Mouse (Mus musculus): ENCODE data around the gene Doc2g. TPM values are rescaled to one million over a fixed set of nuclear protein-coding genes. Genes with fewer than 3 reads are reported as not detected.

Doc2g gene
- total RNA-seq, 2 experiments from 2014 or later = 1.9 to 2.4 TPM

- no peak for DNase-seq (ENCODE audit: low spot score in 2 of 2)
These were observed 14.4 kb upstream of the Doc2g start for GRCm38 (mm10) chr19:3988750-3989149.

- DNase-seq (ENCODE audit: low spot score in 2 of 2) = no peak
These were observed 12.3 kb upstream of the Doc2g start for GRCm38 (mm10) chr19:3990804-3991203.

DNA sequence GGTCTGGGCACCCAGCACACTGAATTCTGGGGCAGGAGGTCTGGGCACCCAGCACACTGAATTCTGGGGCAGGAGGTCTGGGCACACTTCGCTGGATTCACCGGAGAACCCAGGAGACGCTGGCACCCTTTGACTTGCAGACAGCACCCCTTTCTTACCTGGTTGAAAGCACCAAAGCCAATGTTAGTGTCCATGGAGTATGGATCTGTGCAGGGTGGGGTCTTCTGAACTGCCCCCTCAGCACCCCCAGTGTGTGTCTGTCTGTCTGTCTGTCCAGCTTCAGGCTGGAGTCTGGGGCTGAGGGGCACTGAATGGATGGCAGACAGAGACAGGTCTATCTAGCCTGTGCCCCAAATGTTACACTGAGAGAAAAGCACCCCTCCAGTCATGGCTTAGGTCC, 11.6 kb upstream of the Doc2g start:
- DNase-seq (ENCODE audit: low spot score in 2 of 2) = no peak

GRCm38 (mm10) chr19:3991966-3992365, 11.1 kb upstream of the Doc2g start:
- DNase-seq (ENCODE audit: low spot score in 2 of 2) = no peak

DNA sequence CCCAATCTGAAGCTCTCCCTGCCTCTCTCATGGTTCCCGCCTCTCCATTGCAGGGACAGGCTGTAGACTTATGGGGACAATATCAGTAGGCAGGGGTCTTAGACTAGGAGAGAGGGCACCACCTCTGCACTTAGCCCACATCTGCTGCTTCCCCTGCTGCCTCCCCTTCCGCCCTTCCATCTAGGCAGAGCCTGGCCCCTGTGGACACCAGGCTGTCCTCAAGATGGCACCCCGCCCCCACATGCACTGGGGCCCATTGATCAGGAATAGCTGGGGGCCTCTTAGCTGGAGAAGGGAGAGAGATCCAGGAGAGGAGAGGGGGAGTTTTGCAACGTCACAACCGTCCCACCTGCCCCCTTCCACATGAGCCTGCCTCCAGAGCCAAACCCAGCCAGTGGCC, 10.7 kb upstream of the Doc2g start, which contains the start of gene Tbx10:
Gene Tbx10 (plus strand): TSS at position 337 of the 400 bp plus-strand sequence.
- DNase-seq (ENCODE audit: low spot score in 2 of 2) = no peak

- DNase-seq (ENCODE audit: low spot score in 2 of 2) = no peak
These were observed 8.2 kb upstream of the Doc2g start for GRCm38 (mm10) chr19:3994932-3995331.

- no peak for DNase-seq (ENCODE audit: low spot score in 2 of 2)
These were observed 7.6 kb upstream of the Doc2g start for GRCm38 (mm10) chr19:3995505-3995904.

DNA sequence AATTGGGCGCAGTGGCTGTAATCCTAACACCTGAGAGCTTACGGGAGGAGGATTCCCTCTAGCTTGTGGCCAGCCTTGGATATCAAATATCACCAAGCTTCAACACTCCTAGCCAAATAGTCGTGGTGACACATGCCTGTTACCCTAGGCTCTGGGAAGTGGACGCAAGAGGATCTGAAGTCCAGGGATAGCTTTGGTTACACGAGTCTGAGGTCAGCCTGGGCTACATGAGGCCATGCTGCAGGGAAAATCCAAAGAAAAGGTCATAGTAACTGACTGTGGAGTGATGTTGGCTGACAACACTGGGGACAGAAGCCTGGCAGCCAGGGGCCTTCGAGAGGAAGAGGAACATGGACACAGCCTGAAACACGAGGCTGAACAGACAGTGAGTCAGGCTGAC, 7.0 kb upstream of the Doc2g start:
- no peak for DNase-seq (ENCODE audit: low spot score in 2 of 2)

- DNase-seq (ENCODE audit: low spot score in 2 of 2) = no peak
These were observed 6.4 kb upstream of the Doc2g start for GRCm38 (mm10) chr19:3996747-3997146.

DNA sequence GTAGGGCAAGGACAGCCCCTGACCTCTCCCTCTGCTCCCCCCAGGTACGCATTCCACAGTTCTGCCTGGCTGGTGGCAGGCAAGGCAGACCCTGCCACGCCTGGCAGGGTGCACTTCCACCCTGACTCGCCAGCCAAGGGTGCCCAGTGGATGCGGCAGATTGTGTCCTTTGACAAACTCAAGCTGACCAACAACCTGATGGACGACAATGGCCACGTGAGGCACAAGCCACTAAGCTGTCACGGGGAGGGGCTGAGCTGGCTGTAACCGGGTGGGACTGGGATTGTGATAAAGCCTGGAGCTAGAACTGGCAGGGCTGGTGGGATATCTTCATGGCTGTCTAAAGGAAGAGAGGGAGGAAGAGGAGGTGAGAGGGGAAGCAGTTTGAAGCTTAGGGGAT, 5.9 kb upstream of the Doc2g start:
- DNase-seq (ENCODE audit: low spot score in 2 of 2) = no peak

DNA sequence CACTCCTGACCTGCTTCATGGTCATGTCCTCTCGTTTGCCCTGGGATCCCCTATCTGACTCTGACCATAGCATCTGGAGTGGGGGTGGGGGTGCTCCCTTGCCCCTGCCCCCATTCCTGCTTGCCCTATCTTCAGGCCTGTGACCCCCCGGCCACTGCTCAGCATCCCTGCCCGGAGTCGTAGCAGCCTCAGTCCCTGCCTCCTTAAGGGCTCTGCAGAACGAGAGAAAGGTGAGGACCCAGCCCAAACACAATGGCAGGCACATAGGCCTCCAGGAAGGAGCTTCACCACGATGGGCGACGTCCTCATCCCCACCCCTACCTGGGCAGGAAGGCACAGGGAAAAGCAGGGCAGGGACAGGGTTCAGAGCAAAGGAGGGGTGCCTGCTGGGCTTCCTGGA, 4.8 kb upstream of the Doc2g start:
- DNase-seq (ENCODE audit: low spot score in 2 of 2) = no peak

- no peak for DNase-seq (ENCODE audit: low spot score in 2 of 2)
These were observed 3.9 kb upstream of the Doc2g start for GRCm38 (mm10) chr19:3999121-3999730.

DNA sequence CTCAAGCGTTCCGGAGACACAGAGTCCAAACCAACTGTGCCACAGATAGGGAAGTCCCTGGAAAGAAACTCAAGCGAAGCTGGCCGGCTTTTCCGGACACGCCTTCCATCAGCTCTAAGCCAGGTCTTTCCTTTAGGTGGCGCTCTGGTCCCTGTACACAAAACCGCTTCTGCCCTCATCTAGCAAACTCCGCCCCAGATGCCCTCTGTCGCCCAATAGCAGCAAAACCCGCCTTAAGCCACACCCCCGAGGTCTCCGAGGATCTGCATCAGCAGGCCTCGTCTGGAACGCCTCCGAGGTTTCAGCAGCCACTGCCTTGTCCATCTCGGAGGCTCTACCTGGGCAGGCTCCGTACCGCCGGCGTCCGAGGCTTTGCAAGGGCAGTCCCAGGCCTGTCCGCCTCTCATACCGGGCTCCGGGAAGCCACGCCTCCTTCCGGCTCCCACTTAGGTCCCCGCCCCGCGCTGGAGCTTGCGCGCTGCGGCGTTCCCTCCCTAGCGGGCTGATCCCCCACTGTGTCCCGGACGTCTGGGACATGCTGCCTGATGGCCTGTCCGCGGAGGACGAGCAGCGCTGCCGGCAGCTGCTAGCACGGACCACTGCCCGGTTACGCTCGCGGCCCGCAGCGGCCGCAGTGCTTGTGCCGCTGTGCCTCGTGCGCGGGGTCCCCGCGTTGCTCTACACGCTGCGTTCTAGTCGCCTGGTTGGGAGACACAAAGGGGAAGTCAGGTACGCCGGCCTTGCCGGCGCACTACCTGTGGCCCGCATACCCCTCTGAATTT, 2.8 kb upstream of the Doc2g start, which contains the start of the genes Nudt8 and Gm49405:
Gene Nudt8 (plus strand): TSS at position 462 of the 782 bp plus-strand sequence.
Gene Gm49405 (plus strand): TSS at position 508 of the 782 bp plus-strand sequence.
- DNase-seq (ENCODE audit: low spot score in 2 of 2) = peak; percentile 87 to 88

DNA sequence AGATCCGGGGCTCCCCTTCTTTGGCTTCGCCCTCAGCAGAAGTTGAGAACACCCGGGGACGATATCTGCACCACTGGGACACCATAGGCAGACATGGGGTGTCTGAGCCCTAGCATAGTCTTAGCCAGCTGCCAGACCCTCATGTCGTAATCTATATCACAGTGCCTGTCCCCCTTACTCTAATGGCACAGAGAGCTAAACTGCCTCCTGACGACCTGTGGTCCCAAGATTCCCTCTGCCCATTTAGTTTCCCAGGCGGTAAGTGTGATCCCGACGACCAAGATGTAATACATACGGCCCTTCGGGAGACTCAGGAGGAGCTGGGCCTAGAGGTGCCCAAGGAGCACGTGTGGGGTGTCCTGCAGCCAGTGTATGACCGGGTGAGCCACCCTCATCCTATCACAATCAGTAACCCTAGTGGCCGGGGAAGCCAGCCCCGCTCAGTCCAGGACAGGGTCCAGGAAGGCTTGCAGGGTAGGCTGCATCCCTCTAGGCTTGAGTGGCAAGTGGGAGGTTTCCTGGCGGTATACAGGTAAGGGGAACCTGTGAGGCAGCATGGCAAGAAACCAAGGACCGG, 2.1 kb upstream of the Doc2g start:
- no peak for DNase-seq (ENCODE audit: low spot score in 2 of 2)

- no peak for DNase-seq (ENCODE audit: low spot score in 2 of 2)
These were observed 1.4 kb upstream of the Doc2g start for GRCm38 (mm10) chr19:4001752-4002151.

DNA sequence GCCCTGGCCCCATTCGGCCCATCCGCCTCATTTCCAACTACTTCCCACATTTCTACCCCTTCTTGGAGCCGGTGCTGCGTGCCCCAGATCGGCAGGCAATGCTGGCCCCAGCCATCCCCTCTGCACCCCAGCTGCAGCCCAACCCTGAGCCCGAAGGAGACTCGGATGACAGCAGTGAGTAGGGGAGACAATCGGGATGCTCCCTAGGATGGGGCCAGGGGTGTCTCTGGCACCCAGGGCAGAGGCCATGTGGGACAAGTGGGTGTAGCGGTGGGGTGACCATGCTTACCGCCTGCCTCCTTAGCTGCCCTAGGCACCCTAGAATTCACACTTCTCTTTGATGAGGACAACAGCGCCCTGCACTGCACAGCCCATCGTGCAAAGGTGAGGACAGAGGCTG, 528 bp downstream of the Doc2g start:
- DNase-seq (ENCODE audit: low spot score in 2 of 2) = no peak

DNA sequence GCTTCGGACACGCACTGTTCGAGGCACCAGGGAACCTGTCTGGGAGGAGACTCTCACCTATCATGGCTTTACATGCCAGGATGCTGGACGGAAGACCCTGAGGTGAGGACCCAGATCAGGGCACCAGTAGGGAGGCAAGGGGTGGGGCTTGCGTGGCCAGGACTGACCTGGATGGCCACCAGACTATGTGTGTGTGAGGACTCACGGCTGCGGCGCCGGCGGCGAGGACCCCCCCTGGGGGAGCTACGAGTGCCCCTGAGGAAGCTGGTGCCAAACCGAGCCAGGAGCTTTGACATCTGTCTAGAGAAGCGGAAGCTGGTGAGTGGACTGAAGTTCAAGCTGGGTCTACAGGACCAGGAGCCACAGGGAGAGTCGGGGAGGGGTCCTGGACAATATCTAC, 1.2 kb downstream of the Doc2g start:
- DNase-seq (ENCODE audit: low spot score in 2 of 2) = no peak

GRCm38 (mm10) chr19:4005091-4005490, 2.0 kb downstream of the Doc2g start:
- DNase-seq (ENCODE audit: low spot score in 2 of 2) = no peak

- DNase-seq (ENCODE audit: low spot score in 2 of 2) = no peak
These were observed 2.9 kb downstream of the Doc2g start for GRCm38 (mm10) chr19:4005971-4006370.

- DNase-seq (ENCODE audit: low spot score in 2 of 2) = no peak
These were observed 8.0 kb downstream of the Doc2g start for GRCm38 (mm10) chr19:4011086-4011485.

DNA sequence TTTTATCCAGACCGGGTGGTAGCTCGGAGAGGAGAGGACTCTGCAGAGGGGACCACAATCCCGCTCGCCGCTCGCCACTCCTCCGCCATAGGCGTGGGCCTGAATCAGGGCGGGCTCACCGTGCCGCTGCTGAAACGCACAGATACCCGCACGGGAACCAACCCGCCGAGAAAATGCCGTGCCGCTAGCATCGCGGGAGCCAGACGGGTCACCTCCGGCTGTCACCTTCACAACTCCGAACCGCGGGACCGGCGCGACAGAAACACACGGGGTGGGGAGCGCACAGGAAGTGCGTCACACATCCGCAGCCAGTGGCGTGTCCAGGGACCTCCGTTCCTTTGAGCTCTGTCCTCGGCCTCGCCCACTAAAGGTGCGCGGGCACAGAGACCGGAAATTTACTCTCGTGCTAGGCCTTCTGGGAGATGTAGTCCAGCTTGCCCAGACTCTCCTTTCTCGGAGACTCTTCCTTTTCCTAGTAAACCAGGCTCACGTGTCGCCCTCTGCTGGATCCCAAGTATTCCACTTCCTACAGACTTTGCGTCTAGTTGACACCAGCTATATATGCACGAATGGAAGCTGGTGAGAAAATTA, 9.4 kb downstream of the Doc2g start, which contains the start of gene Ndufv1:
Gene Ndufv1 (minus strand): TSS at position 375 of the 591 bp plus-strand sequence.
- peak; percentile 87 for DNase-seq (ENCODE audit: low spot score in 2 of 2)

DNA sequence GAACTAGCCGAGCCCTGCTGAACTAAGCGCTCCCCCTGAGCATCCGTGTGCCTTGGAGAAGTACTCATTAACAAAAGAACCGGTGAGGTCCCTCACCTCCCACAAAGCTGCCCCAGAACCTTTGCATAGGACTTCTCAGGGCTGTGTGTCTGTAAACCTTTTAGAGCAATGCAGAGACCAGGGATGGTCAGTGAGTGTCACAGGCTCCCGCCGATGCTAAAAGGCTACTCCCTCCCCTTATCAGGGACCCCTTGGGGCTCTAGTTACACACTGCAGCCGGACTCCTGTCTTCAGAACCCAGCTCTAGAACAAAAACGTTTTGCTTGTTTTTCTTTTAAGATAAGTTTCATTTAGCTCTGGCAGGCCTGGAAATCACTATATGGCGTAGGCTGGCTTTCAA, 10.0 kb downstream of the Doc2g start:
- DNase-seq (ENCODE audit: low spot score in 2 of 2) = no peak

Measured in adrenal gland, adult 18-20 months (tissue).